Mouse (Mus musculus): ENCODE data around the gene Trp53i11. TPM values are rescaled to one million over a fixed set of nuclear protein-coding genes. Genes with fewer than 3 reads are reported as not detected.
A peak's percentile ranks its signal among the peaks of the same experiment; 100 is the strongest.

Gene Trp53i11
- total and polyA plus RNA-seq, 2 experiments, result 1.9 to 9.1 TPM

- TF ChIP-seq CTCF (IDR thresholded peaks at IDR 0.05; ENCODE audit: low read depth, low read length), result no peak
- no peak for TF ChIP-seq POLR2A (IDR thresholded peaks at IDR 0.05; ENCODE audit: extremely low read depth, insufficient read depth, low read length)
- Histone ChIP-seq H3K4me1 (ENCODE audit: control insufficient read depth, insufficient read depth, low read length) (peaks cover 2% of the 10 kb centered on the region; the same call in 1 of the 2 replicates), H3K79me2 (ENCODE audit: control insufficient read depth, insufficient read depth, low read length) (no peaks in the 10 kb centered on the region), H3K27ac (replicated peaks; ENCODE audit: insufficient read depth, low read depth, low read length) (no peak overlapping the region), H3K9ac (ENCODE audit: low read depth, low read length) (no peak overlapping the region), H3K36me3 (ENCODE audit: control insufficient read depth, insufficient read depth, low read length) (no peaks in the 10 kb centered on the region), H3K4me3 (ENCODE audit: insufficient read depth, low read depth, low read length) (no peak overlapping the region), H3K27me3 (ENCODE audit: control insufficient read depth, insufficient read depth, low read length) (no peaks in the 10 kb centered on the region)
- peak; percentile 54 for DNase-seq (ENCODE audit: extremely low read depth, low read depth, low spot score)
- 61% methylated on average over 9 of the region's 9 CpGs for whole genome bisulfite sequencing
Measured at GRCm38 (mm10) chr2:93150673-93151450, 36.5 kb upstream of the Trp53i11 start.

DNA sequence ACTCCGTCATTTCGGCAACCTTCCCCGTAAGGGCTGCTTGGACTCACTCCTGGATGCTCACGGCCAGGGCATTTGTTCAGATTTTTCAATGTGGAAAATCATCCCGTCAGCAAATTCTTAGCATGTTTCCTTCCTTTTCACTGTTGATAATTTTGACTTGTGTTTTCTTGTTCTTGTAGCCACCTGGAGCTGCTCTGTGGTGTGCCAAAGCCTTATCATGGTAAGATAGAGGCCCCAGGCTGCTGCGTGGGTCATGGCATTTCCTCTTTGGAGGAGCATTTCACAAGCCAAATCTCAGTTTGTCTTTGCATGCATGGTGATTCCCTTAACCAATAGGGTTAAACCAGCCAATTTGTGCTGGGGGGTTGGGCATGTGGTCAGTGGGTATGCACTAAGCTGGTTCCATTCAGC lies 35.2 kb upstream of the Trp53i11 start:
- Histone ChIP-seq H3K27me3 (ENCODE audit: control insufficient read depth, insufficient read depth, low read length) (no peaks in the 10 kb centered on the region), H3K36me3 (ENCODE audit: control insufficient read depth, insufficient read depth, low read length) (no peaks in the 10 kb centered on the region), H3K79me2 (ENCODE audit: control insufficient read depth, insufficient read depth, low read length) (no peaks in the 10 kb centered on the region), H3K9ac (ENCODE audit: low read depth, low read length) (no peak overlapping the region), H3K27ac (replicated peaks; ENCODE audit: insufficient read depth, low read depth, low read length) (no peak overlapping the region), H3K4me3 (ENCODE audit: insufficient read depth, low read depth, low read length) (no peak overlapping the region), H3K4me1 (ENCODE audit: control insufficient read depth, insufficient read depth, low read length) (peaks cover 2% of the 10 kb centered on the region; the same call in 1 of the 2 replicates)
- DNase-seq (ENCODE audit: extremely low read depth, low read depth, low spot score), result no peak
- no peak for TF ChIP-seq CTCF (IDR thresholded peaks at IDR 0.05; ENCODE audit: low read depth, low read length)
- no peak for TF ChIP-seq POLR2A (IDR thresholded peaks at IDR 0.05; ENCODE audit: extremely low read depth, insufficient read depth, low read length)
- WGBS, result 62% methylated on average over 6 of the region's 6 CpGs

DNA sequence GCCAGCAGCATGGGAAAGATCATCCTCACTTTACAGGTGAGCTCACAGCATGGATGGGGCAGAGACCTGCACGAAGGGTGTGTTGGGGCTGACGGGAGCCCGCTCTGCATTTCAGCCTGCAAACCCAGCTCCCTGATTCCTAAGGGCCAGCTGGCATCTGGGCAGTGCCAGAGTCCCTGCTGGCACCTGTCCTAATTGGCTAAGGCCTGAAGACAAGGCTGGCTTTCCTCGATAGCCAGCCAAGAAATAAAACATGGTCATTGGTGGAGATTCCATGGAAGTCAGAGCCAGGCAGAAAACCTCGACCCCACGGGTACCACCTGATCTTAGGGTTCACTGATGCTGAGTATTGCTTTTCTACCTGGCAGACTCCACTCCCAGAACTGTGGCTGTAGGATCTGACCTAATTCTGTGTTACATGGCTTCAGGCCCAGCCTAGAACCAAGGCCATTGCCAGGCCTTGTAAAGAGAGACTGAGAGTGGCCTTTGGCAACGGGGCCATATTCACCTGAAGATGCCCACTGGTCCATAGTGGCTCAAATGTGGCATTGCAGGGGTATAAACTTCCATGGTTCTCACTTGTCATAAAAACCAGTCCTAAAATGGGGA lies 34.4 kb upstream of the Trp53i11 start:
- no peak for TF ChIP-seq CTCF (IDR thresholded peaks at IDR 0.05; ENCODE audit: low read depth, low read length)
- TF ChIP-seq POLR2A (IDR thresholded peaks at IDR 0.05; ENCODE audit: extremely low read depth, insufficient read depth, low read length), result no peak
- Histone ChIP-seq H3K4me1 (ENCODE audit: control insufficient read depth, insufficient read depth, low read length) (peaks cover 2% of the 10 kb centered on the region; the same call in 1 of the 2 replicates), H3K27me3 (ENCODE audit: control insufficient read depth, insufficient read depth, low read length) (no peaks in the 10 kb centered on the region), H3K9ac (ENCODE audit: low read depth, low read length) (no peak overlapping the region), H3K27ac (replicated peaks; ENCODE audit: insufficient read depth, low read depth, low read length) (no peak overlapping the region), H3K4me3 (ENCODE audit: insufficient read depth, low read depth, low read length) (no peak overlapping the region), H3K36me3 (ENCODE audit: control insufficient read depth, insufficient read depth, low read length) (no peaks in the 10 kb centered on the region), H3K79me2 (ENCODE audit: control insufficient read depth, insufficient read depth, low read length) (no peaks in the 10 kb centered on the region)
- peak; percentile 49 for DNase-seq (ENCODE audit: extremely low read depth, low read depth, low spot score)
- WGBS, result 70% methylated on average over 7 of the region's 7 CpGs

DNA sequence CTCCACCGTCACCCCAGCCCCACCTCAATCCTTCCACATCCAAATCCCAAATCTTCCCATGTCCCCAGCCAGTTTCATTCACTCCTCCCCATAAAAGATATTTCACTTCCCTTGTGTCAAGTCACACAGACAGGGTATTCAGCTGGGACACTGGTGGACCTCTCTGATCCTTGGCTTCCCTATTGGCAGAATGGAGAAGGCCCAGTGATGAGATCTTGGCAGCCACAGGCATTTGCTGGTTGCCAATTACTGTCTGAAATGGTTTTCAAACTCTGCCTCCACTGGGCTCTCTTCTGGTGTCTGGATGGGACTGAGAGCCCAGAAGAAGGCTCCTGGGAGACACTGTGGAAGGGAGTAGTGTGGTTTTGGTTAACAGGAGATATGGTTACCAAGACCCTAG lies 33.5 kb upstream of the Trp53i11 start:
- WGBS, result 91% methylated on average over 1 of the region's 1 CpGs
- H3K36me3 ChIP-seq (ENCODE audit: control insufficient read depth, insufficient read depth, low read length), result no peaks in the 10 kb centered on the region
- no peak for DNase-seq (ENCODE audit: extremely low read depth, low read depth, low spot score)

GRCm38 (mm10) chr2:93154486-93155032 lies 32.8 kb upstream of the Trp53i11 start:
- TF ChIP-seq CTCF (IDR thresholded peaks at IDR 0.05; ENCODE audit: low read depth, low read length), result no peak
- TF ChIP-seq POLR2A (IDR thresholded peaks at IDR 0.05; ENCODE audit: extremely low read depth, insufficient read depth, low read length), result no peak
- Histone ChIP-seq H3K4me3 (ENCODE audit: insufficient read depth, low read depth, low read length) (no peak overlapping the region), H3K79me2 (ENCODE audit: control insufficient read depth, insufficient read depth, low read length) (no peaks in the 10 kb centered on the region), H3K36me3 (ENCODE audit: control insufficient read depth, insufficient read depth, low read length) (no peaks in the 10 kb centered on the region), H3K27ac (replicated peaks; ENCODE audit: insufficient read depth, low read depth, low read length) (no peak overlapping the region), H3K27me3 (ENCODE audit: control insufficient read depth, insufficient read depth, low read length) (no peaks in the 10 kb centered on the region), H3K4me1 (ENCODE audit: control insufficient read depth, insufficient read depth, low read length) (peaks cover 2% of the 10 kb centered on the region; the same call in 1 of the 2 replicates), H3K9ac (ENCODE audit: low read depth, low read length) (no peak overlapping the region)
- DNase-seq (ENCODE audit: extremely low read depth, low read depth, low spot score), result no peak
- 61% methylated on average over 1 of the region's 1 CpGs for WGBS

More for the DNA sequence above, 33.5 kb upstream of the Trp53i11 start:
- H3K4me1 ChIP-seq (ENCODE audit: control insufficient read depth, insufficient read depth, low read length), result peaks cover 2% of the 10 kb centered on the region; the same call in 1 of the 2 replicates
- TF ChIP-seq POLR2A (IDR thresholded peaks at IDR 0.05; ENCODE audit: extremely low read depth, insufficient read depth, low read length), result no peak
- no peak for TF ChIP-seq CTCF (IDR thresholded peaks at IDR 0.05; ENCODE audit: low read depth, low read length)
- no peaks in the 10 kb centered on the region for H3K79me2 ChIP-seq (ENCODE audit: control insufficient read depth, insufficient read depth, low read length)
- H3K27me3 ChIP-seq (ENCODE audit: control insufficient read depth, insufficient read depth, low read length), result no peaks in the 10 kb centered on the region
- no peak overlapping the region for H3K4me3 ChIP-seq (ENCODE audit: insufficient read depth, low read depth, low read length)
- no peak overlapping the region for H3K9ac ChIP-seq (ENCODE audit: low read depth, low read length)
- H3K27ac ChIP-seq (replicated peaks; ENCODE audit: insufficient read depth, low read depth, low read length), result no peak overlapping the region
